In genomic region chr3:140452513-140452912, GRCm38 (mm10) we compare ENCODE assay signal across 23 mouse cellular contexts.
A peak's percentile ranks its signal among the peaks of the same experiment; 100 is the strongest.
DNase-seq lines count a peak whose midpoint lies in the region; ATAC-seq and TF ChIP-seq lines count a peak whose summit lies in the region.
"Had no signal": no experiment of that assay in that cellular context is flagged by ENCODE, and none has a peak within 500 bp of the region (broad histone marks: within the 10 kb centered on the region; RNA-seq: fewer than 3 reads in every experiment).

No protein-coding gene starts in this region.

- H3K9ac ChIP-seq in hindbrain, postnatal 0 days (replicated peaks; ENCODE audit: low read length): no peak overlapping the region
- no peak overlapping the region for H3K9ac ChIP-seq in midbrain, postnatal 0 days (replicated peaks; ENCODE audit: low read length, poor library complexity, severe bottlenecking)
- H3K9ac ChIP-seq in midbrain, embryonic 11.5 days (ENCODE audit: low read length): no peak overlapping the region
- H3K9ac ChIP-seq: embryonic facial prominence, embryonic 13.5 days; forebrain, embryonic 13.5 days; heart, embryonic 15.5 days; hindbrain, embryonic 14.5 days; limb, embryonic 12.5 days; liver, embryonic 12.5 days; midbrain, embryonic 13.5 days had no signal

- no peak overlapping the region for H3K4me2 ChIP-seq in hindbrain, postnatal 0 days (ENCODE audit: low read depth, low read length)
- H3K4me2 ChIP-seq in midbrain, postnatal 0 days (ENCODE audit: low read depth, low read length, poor library complexity, severe bottlenecking): no peak overlapping the region
- no peak overlapping the region for H3K4me2 ChIP-seq in midbrain, embryonic 11.5 days
- H3K4me2 ChIP-seq: embryonic facial prominence, embryonic 13.5 days; forebrain, embryonic 13.5 days; heart, embryonic 15.5 days; hindbrain, embryonic 14.5 days; limb, embryonic 12.5 days; liver, embryonic 12.5 days; midbrain, embryonic 13.5 days had no signal

- 69% methylated on average over 8 of the region's 8 CpGs for WGBS in hindbrain, postnatal 0 days
- 80% methylated on average over 8 of the region's 8 CpGs for WGBS in hindbrain, embryonic 10.5 days
- WGBS in midbrain, postnatal 0 days: 55% methylated on average over 8 of the region's 8 CpGs
- 75% methylated on average over 8 of the region's 8 CpGs for WGBS in midbrain, embryonic 11.5 days

- H3K4me3 ChIP-seq in hindbrain, postnatal 0 days (ENCODE audit: low read length): no peak overlapping the region
- no peak overlapping the region for H3K4me3 ChIP-seq in hindbrain, embryonic 10.5 days
- no peak overlapping the region for H3K4me3 ChIP-seq in midbrain, postnatal 0 days (ENCODE audit: low read depth, low read length)
- no peak overlapping the region for H3K4me3 ChIP-seq in midbrain, embryonic 11.5 days (ENCODE audit: low read depth, low read length)
- H3K4me3 ChIP-seq: embryonic facial prominence, embryonic 13.5 days; forebrain, embryonic 13.5 days; heart, embryonic 15.5 days; limb, embryonic 12.5 days; liver, embryonic 12.5 days; midbrain, embryonic 13.5 days; myocyte had no signal

- H3K4me1 ChIP-seq in hindbrain, postnatal 0 days (ENCODE audit: insufficient read depth, low read length): no peaks in the 10 kb centered on the region
- H3K4me1 ChIP-seq in hindbrain, embryonic 10.5 days (replicated peaks): no peaks in the 10 kb centered on the region
- no peaks in the 10 kb centered on the region for H3K4me1 ChIP-seq in midbrain, postnatal 0 days (ENCODE audit: insufficient read depth, low read length)
- no peaks in the 10 kb centered on the region for H3K4me1 ChIP-seq in midbrain, embryonic 11.5 days (ENCODE audit: control insufficient read depth, insufficient read depth, low read length)
- H3K4me1 ChIP-seq: embryonic facial prominence, embryonic 13.5 days; forebrain, embryonic 13.5 days; heart, embryonic 15.5 days; limb, embryonic 12.5 days; liver, embryonic 12.5 days; midbrain, embryonic 13.5 days had no signal

- no peak overlapping the region for H3K27ac ChIP-seq in hindbrain, postnatal 0 days
- H3K27ac ChIP-seq in hindbrain, embryonic 10.5 days: no peak overlapping the region
- H3K27ac ChIP-seq in midbrain, postnatal 0 days (ENCODE audit: low read depth, low read length): no peak overlapping the region
- H3K27ac ChIP-seq in midbrain, embryonic 11.5 days (ENCODE audit: low read depth, low read length): no peak overlapping the region
- H3K27ac ChIP-seq: embryonic facial prominence, embryonic 13.5 days; forebrain, embryonic 13.5 days; heart, embryonic 15.5 days; hindbrain, embryonic 14.5 days; kidney, postnatal 0 days; limb, embryonic 12.5 days; liver, embryonic 12.5 days; midbrain, embryonic 13.5 days; stomach, postnatal 0 days had no signal

- H3K9me3 ChIP-seq in hindbrain, postnatal 0 days (ENCODE audit: low read length): no peaks in the 10 kb centered on the region
- H3K9me3 ChIP-seq in hindbrain, embryonic 10.5 days: no peaks in the 10 kb centered on the region
- no peaks in the 10 kb centered on the region for H3K9me3 ChIP-seq in midbrain, postnatal 0 days (ENCODE audit: low read length)
- no peaks in the 10 kb centered on the region for H3K9me3 ChIP-seq in midbrain, embryonic 11.5 days (ENCODE audit: control insufficient read depth, low read length)
- H3K9me3 ChIP-seq: embryonic facial prominence, embryonic 13.5 days; forebrain, embryonic 13.5 days; heart, embryonic 15.5 days; limb, embryonic 12.5 days; liver, embryonic 12.5 days; midbrain, embryonic 13.5 days had no signal

- no peaks in the 10 kb centered on the region for H3K36me3 ChIP-seq in hindbrain, postnatal 0 days (ENCODE audit: insufficient read depth, low read length)
- H3K36me3 ChIP-seq in hindbrain, embryonic 10.5 days: no peaks in the 10 kb centered on the region
- H3K36me3 ChIP-seq in midbrain, postnatal 0 days (ENCODE audit: insufficient read depth, low read length): no peaks in the 10 kb centered on the region
- H3K36me3 ChIP-seq in midbrain, embryonic 11.5 days (ENCODE audit: control insufficient read depth, insufficient read depth, low read length): no peaks in the 10 kb centered on the region
- H3K36me3 ChIP-seq: embryonic facial prominence, embryonic 13.5 days; heart, embryonic 15.5 days; limb, embryonic 12.5 days; liver, embryonic 12.5 days; midbrain, embryonic 13.5 days had no signal

- DNase-seq in embryo, embryonic 11 days: peak; percentile 4
- DNase-seq in embryo, embryonic 9.5 days (ENCODE audit: extremely low spot score): no peak
- peak; percentile 28 for DNase-seq in hindbrain, postnatal 0 days (ENCODE audit: low spot score)
- DNase-seq in hindbrain, embryonic 10.5 days (ENCODE audit: low spot score): no peak
- peak; percentile 6 for DNase-seq in midbrain, postnatal 0 days (ENCODE audit: low spot score)
- DNase-seq in midbrain, embryonic 11.5 days (ENCODE audit: low spot score, missing footprints): no peak
- peak; percentile 83 for DNase-seq in brain, adult 2 months (ENCODE audit: low read depth, low spot score)
- DNase-seq in adrenal gland, postnatal 14 days: no peak
- DNase-seq: adrenal gland, postnatal 10 days; cerebellum, adult 9-10 months; heart, postnatal 36 days; kidney, adult 2 months; lung, adult 18-20 months had no signal

- H3K27me3 ChIP-seq in hindbrain, postnatal 0 days (ENCODE audit: insufficient read depth, low read length): no peaks in the 10 kb centered on the region
- H3K27me3 ChIP-seq in hindbrain, embryonic 10.5 days (ENCODE audit: insufficient read depth, poor library complexity, severe bottlenecking): no peaks in the 10 kb centered on the region
- H3K27me3 ChIP-seq in midbrain, postnatal 0 days (ENCODE audit: insufficient read depth, low read length): no peaks in the 10 kb centered on the region
- no peaks in the 10 kb centered on the region for H3K27me3 ChIP-seq in midbrain, embryonic 11.5 days (ENCODE audit: control insufficient read depth, insufficient read depth, low read length)
- H3K27me3 ChIP-seq: embryonic facial prominence, embryonic 13.5 days; forebrain, embryonic 13.5 days; heart, embryonic 15.5 days; limb, embryonic 12.5 days; liver, embryonic 12.5 days; midbrain, embryonic 13.5 days had no signal

- no peak for TF ChIP-seq CTCF in hindbrain, postnatal 0 days (IDR thresholded peaks at IDR 0.05; ENCODE audit: low read depth)
- TF ChIP-seq CTCF in midbrain, postnatal 0 days (IDR thresholded peaks at IDR 0.05): no peak

- ATAC-seq in hindbrain, postnatal 0 days: no peak
- ATAC-seq in midbrain, postnatal 0 days (ENCODE audit: low FRiP score): no peak
- ATAC-seq in midbrain, embryonic 11.5 days (ENCODE audit: low FRiP score): no peak
- ATAC-seq: forebrain, embryonic 13.5 days; liver, embryonic 12.5 days; midbrain, embryonic 13.5 days had no signal

Comparison
In these comparisons a context has a peak if more than half of its experiments do, and no peak if none do; other contexts are left out.
1. DNase-seq: peak in embryo, embryonic 11 days (single experiment), hindbrain, postnatal 0 days (single experiment), midbrain, postnatal 0 days (single experiment) and brain, adult 2 months (single experiment); none in embryo, embryonic 9.5 days (single experiment), hindbrain, embryonic 10.5 days (single experiment), midbrain, embryonic 11.5 days (single experiment) and adrenal gland, postnatal 14 days (single experiment).